Mouse (Mus musculus) forebrain, embryonic 16.5 days (tissue): ENCODE measurements at regions not wholly inside any gene's neighbourhood (a gene's known extent, or its start where the extent isn't known, plus 50 kb on each side); places are given as distances from the start of the nearest gene placed in this dataset.

Experiments
- ATAC-seq: fragments of 200-750 bp; cut with Nextera tagmentation; 2 replicates; pipeline ENCODE4 v1.8.0; 2017; ENCODE audit warnings: mild to moderate bottlenecking, moderate library complexity
- H3K27ac ChIP-seq: fragments of 300-500 bp; sonication (generic); 2 replicates; pipeline ENCODE4 v1.5.1; 2014; ENCODE audit warnings: low read length, control low read depth
- H3K27me3 ChIP-seq: fragments of 300-500 bp; sonication (generic); replicated peaks from 2 replicates; pipeline ENCODE4 v1.6.1; 2014; ENCODE audit warnings: low read length; ENCODE audit not compliant: control insufficient read depth, insufficient read depth
- H3K36me3 ChIP-seq: fragments of 300-500 bp; sonication (generic); 2 replicates; pipeline ENCODE4 v1.6.1; 2014; ENCODE audit not compliant: control insufficient read depth, insufficient read depth
- H3K4me1 ChIP-seq: fragments of 300-500 bp; sonication (generic); replicated peaks from 2 replicates; pipeline ENCODE4 v1.6.1; 2014; ENCODE audit warnings: low read length; ENCODE audit not compliant: control insufficient read depth, insufficient read depth
- H3K4me2 ChIP-seq: fragments of 300-500 bp; sonication (generic); 2 replicates; pipeline ENCODE4 v1.6.1; 2014; ENCODE audit warnings: mild to moderate bottlenecking, low read length, control low read depth
- H3K4me3 ChIP-seq: fragments of 300-500 bp; sonication (generic); replicated peaks from 2 replicates; pipeline ENCODE4 v1.5.1; 2014; ENCODE audit warnings: mild to moderate bottlenecking, low read length, control low read depth
- H3K9ac ChIP-seq: fragments of 300-500 bp; sonication (generic); replicated peaks from 2 replicates; pipeline ENCODE4 v1.6.1; 2014; ENCODE audit warnings: low read depth, low read length, control low read depth
- H3K9me3 ChIP-seq: fragments of 300-500 bp; sonication (generic); 2 replicates; pipeline ENCODE4 v1.6.1; 2016; ENCODE audit warnings: low read length; ENCODE audit not compliant: control insufficient read depth
- WGBS: fragments of 180-500 bp; shearing (Covaris S2); extraction: QIAGEN DNeasy Blood & Tissue Kit; methylation state at CpG from one replicate; pipeline ENCODE4 v1.1.7; 2014; 5-methylcytosine and 5-hydroxymethylcytosine counted together

GRCm38 (mm10) chr6:28986756-28987155 is 73.3 kb upstream of the Lep start:
- H3K4me2 ChIP-seq: no peak overlapping the region
- peaks cover 9% of the 10 kb centered on the region for H3K4me1 ChIP-seq
- no peaks in the 10 kb centered on the region for H3K9me3 ChIP-seq
- H3K27me3 ChIP-seq: no peaks in the 10 kb centered on the region
- no peak overlapping the region for H3K9ac ChIP-seq
- no peak overlapping the region for H3K27ac ChIP-seq
- ATAC-seq: no peak
- no peaks in the 10 kb centered on the region for H3K36me3 ChIP-seq
- WGBS: 83% methylated on average over 5 of the region's 5 CpGs
- no peak overlapping the region for H3K4me3 ChIP-seq

DNA sequence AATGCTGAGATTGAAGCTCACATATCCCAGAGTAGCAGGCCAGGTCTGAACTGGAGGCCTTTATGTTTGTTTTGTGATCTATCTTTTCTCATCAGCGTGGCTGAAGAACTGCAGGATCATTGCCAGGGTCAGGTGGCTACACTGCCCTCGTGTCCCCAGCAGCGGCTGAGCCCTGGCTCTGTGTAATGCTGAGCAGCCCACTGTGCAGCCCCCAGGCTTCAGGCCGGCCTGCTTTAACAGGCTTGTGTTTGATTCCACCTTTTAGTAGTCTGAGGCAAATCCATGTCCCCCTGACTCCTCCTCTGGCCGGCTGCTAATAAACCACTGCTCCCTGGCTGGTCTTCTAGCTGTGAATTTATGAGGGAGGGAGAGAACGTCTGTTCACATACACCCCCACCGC is 72.6 kb upstream of the Lep start:
- Histone ChIP-seq H3K9ac (no peak overlapping the region), H3K27ac (no peak overlapping the region), H3K36me3 (no peaks in the 10 kb centered on the region), H3K9me3 (no peaks in the 10 kb centered on the region), H3K4me2 (no peak overlapping the region), H3K27me3 (no peaks in the 10 kb centered on the region), H3K4me1 (peaks cover 4% of the 10 kb centered on the region; the same call in 1 of the 2 replicates), H3K4me3 (no peak overlapping the region)
- no peak for ATAC-seq
- WGBS: 56% methylated on average over 7 of the region's 7 CpGs

DNA sequence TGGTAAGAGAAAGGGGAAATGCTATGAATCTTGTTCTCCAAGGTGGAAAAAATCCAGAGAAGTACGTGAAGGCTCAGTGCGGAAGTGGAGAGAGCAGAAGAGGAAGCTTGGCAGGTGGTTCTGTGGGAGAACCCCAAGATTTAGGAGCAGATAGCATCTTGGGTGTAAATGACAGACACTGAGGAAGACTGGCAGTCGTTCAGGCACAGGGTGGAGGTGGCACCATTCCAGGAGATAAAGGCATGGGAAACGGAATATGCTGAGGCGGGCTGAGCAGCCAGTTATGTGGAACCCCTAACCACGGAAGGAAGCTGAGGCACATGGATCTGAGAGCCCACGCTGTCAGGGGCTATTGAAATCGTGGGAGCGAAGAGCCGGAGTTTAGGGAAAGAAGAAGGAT is 70.6 kb upstream of the Lep start:
- H3K36me3 ChIP-seq: no peaks in the 10 kb centered on the region
- no peaks in the 10 kb centered on the region for H3K27me3 ChIP-seq
- H3K4me3 ChIP-seq: no peak overlapping the region
- H3K4me2 ChIP-seq: no peak overlapping the region
- no peak overlapping the region for H3K9ac ChIP-seq
- peaks cover 4% of the 10 kb centered on the region; the same call in 1 of the 2 replicates for H3K4me1 ChIP-seq
- H3K9me3 ChIP-seq: no peaks in the 10 kb centered on the region
- WGBS: 52% methylated on average over 10 of the region's 10 CpGs
- no peak overlapping the region for H3K27ac ChIP-seq
- ATAC-seq: peak; percentile 49; the same call in 1 of the 2 replicates

DNA sequence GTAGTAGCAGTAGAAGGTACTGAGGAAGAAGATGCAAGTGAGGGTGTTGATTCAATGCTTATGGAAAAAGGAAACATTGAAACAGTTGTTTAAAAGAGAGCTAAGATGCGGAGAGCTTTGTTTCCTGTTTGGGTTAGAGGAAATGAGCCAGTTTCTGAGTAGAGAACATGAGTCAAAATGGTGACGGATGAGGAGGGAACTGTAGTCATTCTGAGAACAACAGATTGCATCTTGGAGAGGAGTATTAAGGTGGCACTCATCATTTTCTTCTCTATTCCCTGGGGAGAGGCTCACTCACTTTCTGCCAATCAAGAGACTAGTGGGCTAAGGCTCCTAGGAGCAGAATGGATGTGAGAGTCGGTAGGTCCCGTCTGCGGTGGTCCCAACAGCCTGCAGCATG is 69.8 kb upstream of the Lep start:
- Histone ChIP-seq H3K4me1 (peaks cover 4% of the 10 kb centered on the region; the same call in 1 of the 2 replicates), H3K4me2 (no peak overlapping the region), H3K36me3 (no peaks in the 10 kb centered on the region), H3K27me3 (no peaks in the 10 kb centered on the region), H3K4me3 (no peak overlapping the region), H3K9me3 (no peaks in the 10 kb centered on the region), H3K9ac (no peak overlapping the region), H3K27ac (no peak overlapping the region)
- ATAC-seq: no peak
- WGBS: 64% methylated on average over 5 of the region's 5 CpGs

DNA sequence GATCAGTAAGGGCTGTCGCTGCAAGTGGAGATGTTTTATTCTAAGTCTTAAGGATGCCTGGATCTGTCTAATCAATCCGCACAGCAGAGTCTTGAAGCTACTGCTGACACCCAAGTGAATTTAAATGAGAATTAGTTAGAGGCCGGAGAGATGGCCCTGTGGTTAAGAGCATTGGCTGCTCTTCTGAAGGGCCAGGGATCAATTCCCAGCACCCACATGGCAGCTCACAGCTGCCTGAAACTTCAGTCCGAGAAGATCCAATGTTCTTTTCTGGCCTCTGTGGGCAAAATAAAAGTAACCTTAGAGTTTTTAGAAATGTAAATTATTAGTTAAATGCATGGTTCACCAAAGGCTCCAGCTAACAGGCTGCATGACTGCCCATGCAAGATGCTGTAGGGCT is 65.5 kb upstream of the Lep start:
- 83% methylated on average over 4 of the region's 4 CpGs for WGBS
- Histone ChIP-seq H3K4me2 (no peak overlapping the region), H3K4me3 (no peak overlapping the region), H3K9ac (no peak overlapping the region), H3K36me3 (no peaks in the 10 kb centered on the region), H3K27ac (no peak overlapping the region), H3K27me3 (no peaks in the 10 kb centered on the region), H3K9me3 (no peaks in the 10 kb centered on the region), H3K4me1 (no peaks in the 10 kb centered on the region; the same call in 1 of the 2 replicates)
- ATAC-seq: no peak

GRCm38 (mm10) chr6:28995701-28996100 is 64.3 kb upstream of the Lep start:
- Histone ChIP-seq H3K4me2 (no peak overlapping the region), H3K4me1 (no peaks in the 10 kb centered on the region), H3K27ac (no peak overlapping the region), H3K36me3 (no peaks in the 10 kb centered on the region), H3K4me3 (no peak overlapping the region), H3K9ac (no peak overlapping the region), H3K27me3 (no peaks in the 10 kb centered on the region), H3K9me3 (no peaks in the 10 kb centered on the region)
- 46% methylated on average over 10 of the region's 10 CpGs for WGBS
- no peak for ATAC-seq

DNA sequence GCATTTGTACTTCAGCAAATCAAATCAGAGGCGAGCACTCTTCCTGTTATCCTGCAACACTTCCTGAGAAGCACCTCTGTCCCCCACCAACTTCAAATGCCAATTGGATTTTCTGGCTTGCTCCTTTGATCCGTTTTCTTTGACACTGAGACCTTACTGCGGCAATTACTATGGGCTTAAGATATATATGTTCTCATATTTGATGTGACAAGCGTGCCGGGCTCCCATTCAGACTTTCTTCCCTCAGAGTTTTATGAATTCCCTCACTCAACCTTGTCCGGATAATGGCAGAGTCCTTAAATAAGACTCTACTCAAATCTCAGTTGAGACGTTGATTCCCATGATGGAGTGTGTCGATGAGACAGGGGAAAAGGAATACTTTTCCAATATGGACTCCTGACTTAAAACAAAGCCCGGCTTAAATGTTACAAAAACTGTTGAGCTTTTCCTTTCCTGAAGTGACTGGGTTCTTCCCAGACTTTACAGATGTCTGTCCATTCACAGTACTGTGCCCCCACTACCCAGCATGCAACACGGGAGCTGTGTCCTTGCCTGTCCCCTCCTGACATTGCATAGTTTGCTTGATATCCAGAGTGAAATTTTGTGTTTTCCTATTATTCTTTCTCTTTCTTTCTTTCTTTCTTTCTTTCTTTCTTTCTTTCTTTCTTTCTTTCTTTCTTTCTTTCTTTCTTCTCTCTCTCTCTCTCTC is 60.5 kb upstream of the Lep start:
- WGBS: 79% methylated on average over 10 of the region's 10 CpGs
- H3K27me3 ChIP-seq: no peaks in the 10 kb centered on the region
- ATAC-seq: no peak

DNA sequence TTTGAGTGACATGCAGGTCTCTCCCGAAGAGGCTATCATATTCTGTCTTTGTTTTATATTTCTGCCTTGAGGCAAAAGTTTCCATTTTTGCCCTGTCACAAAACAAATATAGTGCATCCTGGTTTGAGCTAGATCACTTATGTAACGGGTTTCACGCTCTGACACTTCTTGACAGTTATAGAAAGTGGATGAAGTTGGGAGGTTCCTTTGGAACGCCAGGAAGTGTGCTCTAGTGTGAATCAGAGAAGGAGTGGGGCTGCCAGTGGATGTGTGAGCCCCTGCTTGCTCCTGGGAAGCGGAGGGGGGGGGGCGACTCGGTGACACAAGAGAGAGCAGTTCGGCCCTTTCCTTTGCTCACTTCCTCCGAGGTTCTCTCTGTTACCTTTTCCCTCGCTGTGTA is 57.9 kb upstream of the Lep start:
- WGBS: 75% methylated on average over 10 of the region's 10 CpGs
- Histone ChIP-seq H3K27ac (no peak overlapping the region), H3K4me3 (no peak overlapping the region), H3K9ac (no peak overlapping the region), H3K36me3 (no peaks in the 10 kb centered on the region), H3K27me3 (no peaks in the 10 kb centered on the region), H3K9me3 (no peaks in the 10 kb centered on the region), H3K4me2 (no peak overlapping the region), H3K4me1 (no peaks in the 10 kb centered on the region)
- ATAC-seq: no peak

More for the DNA sequence above, 60.5 kb upstream of the Lep start:
- H3K9me3 ChIP-seq: no peaks in the 10 kb centered on the region
- no peaks in the 10 kb centered on the region for H3K36me3 ChIP-seq
- no peak overlapping the region for H3K4me3 ChIP-seq
- H3K9ac ChIP-seq: no peak overlapping the region
- H3K4me1 ChIP-seq: no peaks in the 10 kb centered on the region
- H3K4me2 ChIP-seq: no peak overlapping the region
- no peak overlapping the region for H3K27ac ChIP-seq

GRCm38 (mm10) chr6:29002811-29003210 is 57.2 kb upstream of the Lep start:
- H3K36me3 ChIP-seq: no peaks in the 10 kb centered on the region
- H3K27me3 ChIP-seq: no peaks in the 10 kb centered on the region
- H3K9ac ChIP-seq: no peak overlapping the region
- no peak overlapping the region for H3K27ac ChIP-seq
- H3K4me2 ChIP-seq: no peak overlapping the region
- no peaks in the 10 kb centered on the region for H3K9me3 ChIP-seq
- no peaks in the 10 kb centered on the region for H3K4me1 ChIP-seq
- no peak overlapping the region for H3K4me3 ChIP-seq
- ATAC-seq: no peak
- WGBS: 44% methylated on average over 8 of the region's 8 CpGs

DNA sequence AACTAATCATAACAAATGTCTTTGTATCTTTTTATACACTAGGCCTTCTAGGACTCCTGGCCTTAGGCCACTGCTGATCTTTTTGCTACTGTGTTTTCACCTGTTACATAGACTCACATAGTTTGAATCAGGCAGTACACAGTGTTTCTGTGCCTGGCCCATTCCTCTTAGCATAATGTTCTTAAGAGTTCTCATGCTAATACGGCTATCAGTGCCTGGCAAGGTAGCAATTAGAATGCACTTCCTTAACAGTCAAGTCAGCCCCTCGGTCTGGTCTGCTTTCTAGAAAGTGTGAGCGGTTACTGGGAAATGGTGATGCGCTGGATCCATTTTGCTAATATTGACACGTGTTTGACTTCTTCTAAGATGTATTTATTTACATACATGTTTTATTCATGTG is 54.2 kb upstream of the Lep start:
- H3K4me3 ChIP-seq: no peak overlapping the region
- no peak for ATAC-seq
- no peak overlapping the region for H3K27ac ChIP-seq
- no peak overlapping the region for H3K4me2 ChIP-seq
- WGBS: 76% methylated on average over 5 of the region's 5 CpGs
- H3K36me3 ChIP-seq: no peaks in the 10 kb centered on the region
- no peaks in the 10 kb centered on the region for H3K9me3 ChIP-seq
- no peaks in the 10 kb centered on the region for H3K4me1 ChIP-seq
- no peaks in the 10 kb centered on the region for H3K27me3 ChIP-seq
- no peak overlapping the region for H3K9ac ChIP-seq
